Mouse (Mus musculus): ENCODE results near the gene Tubgcp6. TPM values are rescaled to one million over a fixed set of nuclear protein-coding genes. Genes with fewer than 3 reads are reported as not detected.

Gene Tubgcp6
- polyA plus RNA-seq, 1 experiment from 2014 or later, result 19.8 TPM

GRCm38 (mm10) chr15:89075478-89076147, 47.3 kb downstream of the Tubgcp6 start:
- peaks cover 10% of the 10 kb centered on the region; the same call in 1 of the 2 replicates for H3K36me3 ChIP-seq (ENCODE audit: insufficient read depth)

DNA sequence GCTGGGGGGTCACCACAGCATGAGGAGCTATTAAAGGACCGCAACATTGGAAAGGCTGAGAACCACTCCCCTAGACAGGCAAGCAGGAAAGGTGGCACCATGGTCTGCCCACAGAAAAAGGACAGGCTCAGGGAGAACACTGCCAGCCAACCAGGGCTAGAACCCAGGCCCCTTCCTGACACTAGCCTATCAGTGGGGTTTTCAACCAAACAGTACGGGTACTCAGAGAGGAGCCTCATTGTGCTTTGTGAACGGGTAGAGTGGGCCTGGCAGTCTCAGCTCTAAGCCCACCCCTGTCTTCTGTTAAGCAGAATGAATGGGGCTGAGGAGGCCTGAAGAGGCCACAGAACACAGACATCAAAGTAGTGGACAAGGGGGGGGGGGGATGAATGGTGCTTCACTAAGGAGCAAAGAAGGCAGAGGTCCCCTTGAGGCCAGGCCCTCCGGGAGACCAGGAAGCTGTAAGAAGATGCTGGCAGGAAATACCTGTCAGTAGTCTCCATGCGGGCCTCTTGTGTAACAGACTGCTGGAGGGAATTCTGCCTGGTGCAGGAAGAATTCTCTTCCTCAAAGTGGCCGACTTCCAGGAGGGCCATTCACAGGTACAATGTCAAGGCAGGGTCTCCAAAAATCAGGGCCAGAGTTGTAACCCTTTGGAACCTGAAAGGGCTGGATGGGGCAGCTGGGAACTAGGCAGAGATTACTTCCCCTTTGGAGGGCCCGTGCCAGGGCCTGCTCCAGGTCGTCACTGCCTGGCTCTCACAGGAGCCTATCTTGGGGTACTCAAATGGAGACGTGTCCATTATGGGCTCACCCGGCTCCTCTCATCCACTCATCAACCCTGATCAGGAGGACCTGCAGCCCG, 48.1 kb downstream of the Tubgcp6 start, which contains the start of gene Trabd:
Gene Trabd (plus strand): TSS at position 512 of the 865 bp plus-strand sequence.
- Histone ChIP-seq H3K4me1 (ENCODE audit: insufficient read depth) (0 out of 2 replicates have a peak, but pooled peaks cover 5% of the 10 kb centered on the region), H3K4me2 (peak within 1 kb of the TSS; percentile 73), H3K36me3 (ENCODE audit: insufficient read depth) (peaks cover 7% of the 10 kb centered on the region; the same call in 1 of the 2 replicates), H3K9me3 (ENCODE audit: low read depth, low read length) (no peaks in the 10 kb centered on the region), H3K4me3 (ENCODE audit: low read depth, low read length) (peak within 1 kb of the TSS; percentile 78), H3K27ac (ENCODE audit: low read depth) (peak within 1 kb of the TSS; percentile 88), H3K27me3 (ENCODE audit: insufficient read depth, low read length) (peaks cover 3% of the 10 kb centered on the region; the same call in 1 of the 2 replicates), H3K9ac (peak within 1 kb of the TSS; percentile 81)
- DNase-seq, result peak; percentile 8
- 20% methylated on average over 11 of the region's 11 CpGs for WGBS
- no peak for TF ChIP-seq CTCF (IDR thresholded peaks at IDR 0.05; ENCODE audit: low read depth)
- ATAC-seq (ENCODE audit: insufficient read depth), result no peak; the same call in none of the 2 replicates

More at GRCm38 (mm10) chr15:89075478-89076147, 47.3 kb downstream of the Tubgcp6 start:
- Histone ChIP-seq H3K27ac (ENCODE audit: low read depth) (peak overlapping the region; percentile 88), H3K27me3 (ENCODE audit: insufficient read depth, low read length) (no peaks in the 10 kb centered on the region), H3K4me2 (peak overlapping the region; percentile 73), H3K9me3 (ENCODE audit: low read depth, low read length) (no peaks in the 10 kb centered on the region), H3K4me1 (ENCODE audit: insufficient read depth) (0 out of 2 replicates have a peak, but pooled peaks cover 5% of the 10 kb centered on the region), H3K4me3 (ENCODE audit: low read depth, low read length) (peak overlapping the region; percentile 78), H3K9ac (peak overlapping the region; percentile 81)
- WGBS, result under 1% methylated on average over 36 of the region's 59 CpGs
- peak; percentile 44 for TF ChIP-seq CTCF (IDR thresholded peaks at IDR 0.05; ENCODE audit: low read depth)
- DNase-seq, result peak; percentile 96
- peak; percentile 91 for ATAC-seq (ENCODE audit: insufficient read depth)

- Histone ChIP-seq H3K4me1 (ENCODE audit: insufficient read depth) (0 out of 2 replicates have a peak, but pooled peaks cover 5% of the 10 kb centered on the region), H3K9me3 (ENCODE audit: low read depth, low read length) (no peaks in the 10 kb centered on the region), H3K27ac (ENCODE audit: low read depth) (no peak overlapping the region; the same call in 1 of the 2 replicates), H3K4me3 (ENCODE audit: low read depth, low read length) (no peak overlapping the region), H3K9ac (no peak overlapping the region), H3K27me3 (ENCODE audit: insufficient read depth, low read length) (peaks cover 3% of the 10 kb centered on the region; the same call in 1 of the 2 replicates), H3K4me2 (peak overlapping the region; percentile 73; the same call in 1 of the 2 replicates), H3K36me3 (ENCODE audit: insufficient read depth) (no peaks in the 10 kb centered on the region)
- 61% methylated on average over 10 of the region's 10 CpGs for WGBS
- no peak for ATAC-seq (ENCODE audit: insufficient read depth)
- no peak for DNase-seq
- TF ChIP-seq CTCF (IDR thresholded peaks at IDR 0.05; ENCODE audit: low read depth), result no peak
Measured at GRCm38 (mm10) chr15:89073993-89074603, 48.8 kb downstream of the Tubgcp6 start.

- TF ChIP-seq CTCF (IDR thresholded peaks at IDR 0.05; ENCODE audit: low read depth), result no peak
- WGBS, result 59% methylated on average over 24 of the region's 24 CpGs
- DNase-seq (no peak), ATAC-seq (ENCODE audit: insufficient read depth) (no peak)
- H3K4me1 ChIP-seq (ENCODE audit: insufficient read depth), result no peaks in the 10 kb centered on the region
- no peaks in the 10 kb centered on the region for H3K36me3 ChIP-seq (ENCODE audit: insufficient read depth)
- H3K9me3 ChIP-seq (ENCODE audit: low read depth, low read length), result no peaks in the 10 kb centered on the region
- no peak overlapping the region for H3K4me2 ChIP-seq
- no peak overlapping the region for H3K4me3 ChIP-seq (ENCODE audit: low read depth, low read length)
- no peak overlapping the region for H3K27ac ChIP-seq (ENCODE audit: low read depth)
- H3K27me3 ChIP-seq (ENCODE audit: insufficient read depth, low read length), result peaks cover 34% of the 10 kb centered on the region
- H3K9ac ChIP-seq, result no peak overlapping the region
Measured at GRCm38 (mm10) chr15:89070606-89071005, 52.3 kb downstream of the Tubgcp6 start.

GRCm38 (mm10) chr15:89069336-89069840, 53.5 kb downstream of the Tubgcp6 start:
- 67% methylated on average over 19 of the region's 19 CpGs for WGBS

GRCm38 (mm10) chr15:89068226-89068625, 54.7 kb downstream of the Tubgcp6 start:
- H3K36me3 ChIP-seq (ENCODE audit: insufficient read depth), result no peaks in the 10 kb centered on the region
- H3K27me3 ChIP-seq (ENCODE audit: insufficient read depth, low read length), result peaks cover 40% of the 10 kb centered on the region
- no peak overlapping the region for H3K27ac ChIP-seq (ENCODE audit: low read depth)
- H3K4me3 ChIP-seq (ENCODE audit: low read depth, low read length), result peak overlapping the region; percentile 11
- 15% methylated on average over 26 of the region's 26 CpGs for WGBS
- H3K9me3 ChIP-seq (ENCODE audit: low read depth, low read length), result no peaks in the 10 kb centered on the region
- peak; percentile 31; the same call in 1 of the 2 replicates for ATAC-seq (ENCODE audit: insufficient read depth)
- no peaks in the 10 kb centered on the region for H3K4me1 ChIP-seq (ENCODE audit: insufficient read depth)
- TF ChIP-seq CTCF (IDR thresholded peaks at IDR 0.05; ENCODE audit: low read depth), result no peak
- no peak overlapping the region for H3K9ac ChIP-seq
- peak; percentile 56 for DNase-seq
- peak overlapping the region; percentile 42 for H3K4me2 ChIP-seq

More at GRCm38 (mm10) chr15:89069336-89069840, 53.5 kb downstream of the Tubgcp6 start:
- DNase-seq, result no peak
- ATAC-seq (ENCODE audit: insufficient read depth), result no peak
- TF ChIP-seq CTCF (IDR thresholded peaks at IDR 0.05; ENCODE audit: low read depth), result no peak
- no peak overlapping the region for H3K4me3 ChIP-seq (ENCODE audit: low read depth, low read length)
- H3K4me1 ChIP-seq (ENCODE audit: insufficient read depth), result no peaks in the 10 kb centered on the region
- H3K4me2 ChIP-seq, result no peak overlapping the region
- H3K9me3 ChIP-seq (ENCODE audit: low read depth, low read length), result no peaks in the 10 kb centered on the region
- H3K36me3 ChIP-seq (ENCODE audit: insufficient read depth), result no peaks in the 10 kb centered on the region
- no peak overlapping the region for H3K27ac ChIP-seq (ENCODE audit: low read depth)
- H3K9ac ChIP-seq, result no peak overlapping the region
- peaks cover 34% of the 10 kb centered on the region for H3K27me3 ChIP-seq (ENCODE audit: insufficient read depth, low read length)
